8 mouse cellular contexts compared by ENCODE assay signal in the genomic region with DNA sequence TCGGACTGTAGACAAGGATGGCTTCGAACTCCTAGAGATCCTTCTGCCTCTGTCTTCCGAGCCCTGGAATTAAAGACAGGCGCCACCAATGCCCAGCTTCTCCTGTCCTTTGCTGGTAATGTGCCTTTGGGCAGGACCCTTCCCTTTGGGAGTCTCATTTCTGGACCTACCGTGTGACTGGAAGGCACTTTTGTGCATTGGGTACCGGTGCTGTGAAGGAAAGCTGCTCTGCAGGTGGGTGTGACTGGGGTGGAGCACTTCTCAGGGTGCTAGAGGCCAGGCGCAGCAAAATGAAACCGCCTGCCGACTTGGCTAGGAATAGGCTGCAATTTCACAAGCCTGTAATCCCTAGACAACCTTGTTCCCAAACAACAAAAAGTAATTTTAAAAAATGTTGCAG. TPM values are rescaled to one million over a fixed set of nuclear protein-coding genes. Genes with fewer than 3 reads are reported as not detected.
A peak's percentile ranks its signal among the peaks of the same experiment; 100 is the strongest.
DNase-seq lines count a peak whose midpoint lies in the region; ATAC-seq and TF ChIP-seq lines count a peak whose summit lies in the region.

No protein-coding gene starts in this region.

- ATAC-seq in liver, embryonic 12.5 days, result peak; percentile 71
- peak; percentile 15; the same call in 1 of the 2 replicates for ATAC-seq in midbrain, postnatal 0 days (ENCODE audit: low FRiP score)

- peak overlapping the region; percentile 88 for H3K27ac ChIP-seq in liver, embryonic 12.5 days
- peak overlapping the region; percentile 69 for H3K27ac ChIP-seq in midbrain, postnatal 0 days (ENCODE audit: low read depth, low read length)

- no peak for TF ChIP-seq CTCF in midbrain, postnatal 0 days (IDR thresholded peaks at IDR 0.05)

- H3K4me1 ChIP-seq in erythroblast, embryonic 14.5 days (ENCODE audit: control insufficient read depth), result peaks cover 50% of the 10 kb centered on the region
- peaks cover 34% of the 10 kb centered on the region for H3K4me1 ChIP-seq in liver, embryonic 12.5 days
- peaks cover 5% of the 10 kb centered on the region; the same call in 1 of the 2 replicates for H3K4me1 ChIP-seq in midbrain, postnatal 0 days (ENCODE audit: insufficient read depth, low read length)

- H3K27me3 ChIP-seq in erythroblast, embryonic 14.5 days (ENCODE audit: control insufficient read depth), result no peaks in the 10 kb centered on the region
- H3K27me3 ChIP-seq in liver, embryonic 12.5 days (replicated peaks), result no peaks in the 10 kb centered on the region
- no peaks in the 10 kb centered on the region for H3K27me3 ChIP-seq in midbrain, postnatal 0 days (ENCODE audit: insufficient read depth, low read length)

- DNase-seq in cerebellum, adult 11-12 months, result peak; percentile 67
- DNase-seq in cerebellum, adult 8-10 months, result no peak
- DNase-seq in MN1 (ENCODE audit: low spot score), result peak; percentile 70
- DNase-seq in heart, postnatal 14 days, result peak; percentile 40 to 47
- no peak for DNase-seq in midbrain, postnatal 0 days (ENCODE audit: low spot score)
- peak; percentile 36 to 62 for DNase-seq in urinary bladder, postnatal 36 days (ENCODE audit: low spot score in 2 of 2)

- H3K9me3 ChIP-seq in erythroblast, embryonic 14.5 days (ENCODE audit: control insufficient read depth, low read length), result no peaks in the 10 kb centered on the region
- no peaks in the 10 kb centered on the region for H3K9me3 ChIP-seq in liver, embryonic 12.5 days (replicated peaks)
- H3K9me3 ChIP-seq in midbrain, postnatal 0 days (ENCODE audit: low read length), result no peaks in the 10 kb centered on the region

- 1% methylated on average over 9 of the region's 9 CpGs for WGBS in liver, embryonic 12.5 days (ENCODE audit: insufficient replicate concordance)
- WGBS in midbrain, postnatal 0 days, result 4% methylated on average over 9 of the region's 9 CpGs

- peak overlapping the region; percentile 88 for H3K4me3 ChIP-seq in erythroblast, embryonic 14.5 days (replicated peaks)
- H3K4me3 ChIP-seq in liver, embryonic 12.5 days, result peak overlapping the region; percentile 74
- peak overlapping the region; percentile 81 for H3K4me3 ChIP-seq in midbrain, postnatal 0 days (ENCODE audit: low read depth, low read length)

- intact Hi-C loops in heart, postnatal 14 days (cut with DNase I), result no loop called here

- H3K36me3 ChIP-seq in erythroblast, embryonic 14.5 days (ENCODE audit: control insufficient read depth), result peaks cover 31% of the 10 kb centered on the region
- H3K36me3 ChIP-seq in liver, embryonic 12.5 days, result peaks cover 8% of the 10 kb centered on the region
- H3K36me3 ChIP-seq in midbrain, postnatal 0 days (ENCODE audit: insufficient read depth, low read length), result no peaks in the 10 kb centered on the region

- H3K9ac ChIP-seq in liver, embryonic 12.5 days, result peak overlapping the region; percentile 74
- H3K9ac ChIP-seq in midbrain, postnatal 0 days (replicated peaks; ENCODE audit: low read length, poor library complexity, severe bottlenecking), result peak overlapping the region; percentile 74

- peak overlapping the region; percentile 97 for H3K4me2 ChIP-seq in liver, embryonic 12.5 days
- H3K4me2 ChIP-seq in midbrain, postnatal 0 days (ENCODE audit: low read depth, low read length, poor library complexity, severe bottlenecking), result peak overlapping the region; percentile 91

RNA-seq across cellular contexts. Expression of a gene that starts 0.3 kb away (rescaled TPM):
- polyA plus RNA-seq in erythroblast, embryonic 14.5 days (2012), result not detected in 2 replicates
- total RNA-seq in heart, postnatal 14 days (2021), result 1 to 10 TPM; 1.4 TPM
- 0.11 and 0.19 TPM in 2 replicates for polyA plus RNA-seq in liver, embryonic 12.5 days (2016; fragmentation: Nextera tagmentation; extraction: Ambion mirVana)
- 1.2 TPM in 1 of 2 replicates, not detected in the other for total RNA-seq in midbrain, postnatal 0 days (2014; rRNA removed)
- polyA plus RNA-seq in midbrain, postnatal 0 days (2015; fragmentation: Nextera tagmentation; extraction: Ambion mirVana), result 0.31 and 0.53 TPM in 2 replicates

RNA-seq across cellular contexts. Expression of a gene that starts 0.6 kb away (rescaled TPM):
- 5.3 and 5.7 TPM in 2 replicates for polyA plus RNA-seq in erythroblast, embryonic 14.5 days (2012)
- total RNA-seq in heart, postnatal 14 days (2021), result 10 to 100 TPM; 31.7 to 32.3 TPM
- polyA plus RNA-seq in liver, embryonic 12.5 days (2016; fragmentation: Nextera tagmentation; extraction: Ambion mirVana), result 32.4 and 40.7 TPM in 2 replicates
- total RNA-seq in midbrain, postnatal 0 days (2014; rRNA removed), result 29.1 and 41.2 TPM in 2 replicates
- polyA plus RNA-seq in midbrain, postnatal 0 days (2015; fragmentation: Nextera tagmentation; extraction: Ambion mirVana), result 27.3 and 28.0 TPM in 2 replicates

RNA-seq across cellular contexts. Expression of a gene that starts 22.3 kb away (rescaled TPM):
- polyA plus RNA-seq in erythroblast, embryonic 14.5 days (2012), result 70.9 and 94.3 TPM in 2 replicates
- total RNA-seq in heart, postnatal 14 days (2021), result 10 to 100 TPM; 17.8 to 22.2 TPM
- polyA plus RNA-seq in liver, embryonic 12.5 days (2016; fragmentation: Nextera tagmentation; extraction: Ambion mirVana), result 326 and 340 TPM in 2 replicates
- total RNA-seq in midbrain, postnatal 0 days (2014; rRNA removed), result 91.2 and 99.5 TPM in 2 replicates
- 119 and 126 TPM in 2 replicates for polyA plus RNA-seq in midbrain, postnatal 0 days (2015; fragmentation: Nextera tagmentation; extraction: Ambion mirVana)

RNA-seq across cellular contexts. Expression of a gene that starts 27.9 kb away (rescaled TPM):
- polyA plus RNA-seq in erythroblast, embryonic 14.5 days (2012), result 9.4 and 11.6 TPM in 2 replicates
- 10 to 100 TPM in 1 of 2 experiments, 1 to 10 TPM in 1; 6.8 to 12.0 TPM for total RNA-seq in heart, postnatal 14 days (2021)
- polyA plus RNA-seq in liver, embryonic 12.5 days (2016; fragmentation: Nextera tagmentation; extraction: Ambion mirVana), result 199 and 203 TPM in 2 replicates
- total RNA-seq in midbrain, postnatal 0 days (2014; rRNA removed), result 9.9 and 17.4 TPM in 2 replicates
- polyA plus RNA-seq in midbrain, postnatal 0 days (2015; fragmentation: Nextera tagmentation; extraction: Ambion mirVana), result 18.7 and 21.3 TPM in 2 replicates

RNA-seq across cellular contexts. Expression of a gene that starts 28.2 kb away (rescaled TPM):
- polyA plus RNA-seq in erythroblast, embryonic 14.5 days (2012), result 1.2 and 2.2 TPM in 2 replicates
- total RNA-seq in heart, postnatal 14 days (2021), result 10 to 100 TPM; 17.0 to 17.8 TPM
- polyA plus RNA-seq in liver, embryonic 12.5 days (2016; fragmentation: Nextera tagmentation; extraction: Ambion mirVana), result 26.4 and 27.3 TPM in 2 replicates
- 26.0 and 29.5 TPM in 2 replicates for total RNA-seq in midbrain, postnatal 0 days (2014; rRNA removed)
- 17.3 and 21.4 TPM in 2 replicates for polyA plus RNA-seq in midbrain, postnatal 0 days (2015; fragmentation: Nextera tagmentation; extraction: Ambion mirVana)

Comparison
In these comparisons a context has a peak if more than half of its experiments do, and no peak if none do; other contexts are left out.
1. DNase-seq: peak in cerebellum, adult 11-12 months (single experiment), MN1 (single experiment), heart, postnatal 14 days (2 of 2) and urinary bladder, postnatal 36 days (2 of 2); none in cerebellum, adult 8-10 months (single experiment) and midbrain, postnatal 0 days (single experiment).
2. Peak in every context shown above with its lines, with median percentiles within 50 percentile points of each other: H3K4me3 ChIP-seq.